Mouse (Mus musculus): ENCODE results near the gene Zfyve19. TPM values are rescaled to one million over a fixed set of nuclear protein-coding genes. Genes with fewer than 3 reads are reported as not detected.
A peak's percentile ranks its signal among the peaks of the same experiment; 100 is the strongest.

Gene Zfyve19
- total RNA-seq, 4 experiments from 2014 or later, result 26.6 to 52.4 (median 38.3) TPM

DNA sequence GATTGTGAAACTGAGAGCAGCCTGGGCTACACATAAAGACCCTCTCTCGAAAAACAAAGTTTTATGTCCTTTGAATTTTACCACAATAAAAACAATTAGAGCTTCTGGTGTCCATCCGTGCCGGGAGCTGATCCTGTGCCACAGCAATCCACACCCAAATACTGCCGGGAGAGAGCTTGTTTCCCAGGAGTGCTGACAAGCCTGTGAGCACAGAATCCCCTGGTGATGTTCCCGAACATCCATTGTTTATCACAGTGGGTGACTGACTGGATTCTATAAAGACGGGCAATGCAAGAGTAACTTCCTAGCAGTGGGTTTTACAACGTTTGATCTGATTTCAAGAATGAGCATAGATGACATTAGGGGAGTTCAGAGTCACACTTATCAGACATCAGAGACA lies 46.6 kb downstream of the Zfyve19 start:
- no peak for DNase-seq

DNA sequence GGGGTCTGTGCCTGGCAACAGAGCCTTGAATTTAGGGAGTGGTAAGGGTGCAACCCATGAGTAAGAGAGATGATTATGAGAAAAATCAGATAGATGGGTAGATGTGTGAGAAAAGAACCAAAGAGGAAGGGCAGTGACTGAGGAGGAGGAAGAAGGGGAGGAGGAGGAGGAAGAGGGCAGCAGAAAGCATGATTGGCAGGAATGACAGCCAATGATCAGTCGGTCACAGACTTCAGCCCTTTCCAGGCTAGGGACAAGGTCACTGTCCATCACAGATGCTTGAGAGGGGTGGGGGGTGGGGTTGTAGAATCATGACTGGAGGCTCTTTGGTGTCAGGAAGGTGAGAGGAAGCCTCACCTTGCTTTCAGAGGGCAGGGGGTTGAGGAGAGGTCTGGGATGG lies 52.1 kb downstream of the Zfyve19 start:
- DNase-seq, result no peak

DNA sequence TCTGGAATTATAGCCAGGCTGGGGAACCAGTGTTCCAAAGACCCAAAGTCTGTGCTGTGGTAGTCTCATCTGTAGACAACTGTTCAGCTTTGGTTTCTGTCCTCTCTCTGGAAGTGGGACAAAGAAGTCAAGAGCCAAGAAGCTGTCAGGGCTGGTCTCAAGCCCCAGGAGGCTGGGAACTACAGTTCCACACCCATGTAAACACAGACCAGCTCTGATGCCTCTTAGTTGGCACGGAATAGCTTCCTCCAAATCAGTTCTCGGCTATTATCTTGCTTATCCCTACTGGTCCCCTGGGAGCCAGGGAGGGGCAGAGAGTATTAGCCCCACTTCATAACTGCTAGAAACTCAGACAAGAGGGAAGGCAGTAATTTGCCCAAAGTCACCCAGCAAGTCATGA lies 52.9 kb downstream of the Zfyve19 start:
- DNase-seq, result no peak

DNA sequence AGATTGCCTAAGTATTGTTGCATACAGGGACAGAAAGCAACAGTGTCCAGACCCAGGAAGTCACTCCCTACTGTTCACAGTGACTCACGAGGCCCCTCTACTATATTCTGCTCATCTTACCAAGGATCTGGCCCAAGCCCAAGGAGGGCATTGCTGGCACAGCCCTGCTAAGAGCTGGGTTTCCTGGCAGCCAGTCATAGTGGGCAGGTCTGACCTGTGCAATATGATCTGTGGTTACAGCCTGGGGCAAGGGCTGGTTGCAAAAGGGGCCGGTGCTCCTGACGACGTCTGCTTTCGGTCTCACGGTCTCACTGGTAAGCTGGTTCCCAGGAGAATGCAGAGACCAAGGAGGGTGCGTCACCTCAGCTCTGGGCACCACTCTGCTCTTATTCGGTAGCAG lies 54.6 kb downstream of the Zfyve19 start:
- peak; percentile 92 for DNase-seq

DNA sequence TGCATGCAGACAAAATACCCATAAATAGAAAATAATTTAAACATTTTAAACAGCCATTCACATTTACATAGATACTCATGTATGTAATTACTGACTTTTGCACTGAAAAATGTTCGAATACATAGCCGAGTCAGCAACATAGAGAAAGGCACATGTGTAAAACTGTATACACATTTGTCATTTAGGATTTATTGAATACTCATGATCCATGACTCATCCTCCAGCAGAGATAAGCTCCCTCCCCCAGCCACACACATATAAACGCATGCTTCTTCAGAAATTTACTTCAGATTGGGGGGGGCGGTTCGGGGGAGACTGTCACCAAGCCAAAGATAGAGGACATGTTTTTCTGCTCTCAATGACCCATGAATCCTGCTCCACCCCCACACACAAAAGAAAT lies 55.4 kb downstream of the Zfyve19 start:
- no peak for DNase-seq

Other genes starting within 250 kb of the Zfyve19 start
- gene Ccdc32, start 179.2 kb upstream of the Zfyve19 start, total RNA-seq (2022), result 10 to 100 TPM; 22.5 to 26.5 (median 23.2) TPM
- gene Rpusd2, start 173.8 kb upstream of the Zfyve19 start, total RNA-seq (2022), result 1 to 10 TPM; 5.1 to 8.2 (median 7.2) TPM
- 1 to 10 TPM in 2 of 4 experiments, under 1 TPM in 2; 0.46 to 1.0 (median 0.96) TPM for gene Knl1, start 161.5 kb upstream of the Zfyve19 start, total RNA-seq (2022)
- gene Rad51, start 95.8 kb upstream of the Zfyve19 start, total RNA-seq (2022), result 1 to 10 TPM; 1.1 to 2.2 (median 1.7) TPM
- gene Rmdn3, start 51.6 kb upstream of the Zfyve19 start, total RNA-seq (2022), result 10 to 100 TPM; 47.8 to 60.9 (median 54.4) TPM
- gene Gchfr, start 40.8 kb upstream of the Zfyve19 start, total RNA-seq (2022), result 10 to 100 TPM in 2 of 4 experiments, 1 to 10 TPM in 2; 9.3 to 13.7 (median 10.9) TPM
- under 1 TPM; 0.09 to 0.28 (median 0.24) TPM for gene Gm14137, start 34.1 kb upstream of the Zfyve19 start, total RNA-seq (2022)
- gene Dnajc17, start 178 bp downstream of the Zfyve19 start, total RNA-seq (2022), result 10 to 100 TPM; 16.5 to 24.6 (median 20.8) TPM
- not detected for gene Ppp1r14d, start 21.3 kb downstream of the Zfyve19 start, total RNA-seq (2022)
- gene Spint1, start 28.7 kb downstream of the Zfyve19 start, total RNA-seq (2022), result 1 to 10 TPM; 1.8 to 3.9 (median 2.6) TPM
- gene Rhov, start 62.7 kb downstream of the Zfyve19 start, total RNA-seq (2022), result 1 to 10 TPM in 3 of 4 experiments, under 1 TPM in 1; 0.61 to 2.9 (median 2.1) TPM
- 10 to 100 TPM; 27.2 to 29.5 (median 27.7) TPM for gene Vps18, start 80.1 kb downstream of the Zfyve19 start, total RNA-seq (2022)
- 10 to 100 TPM; 11.5 to 18.6 (median 16.2) TPM for gene Dll4, start 117.2 kb downstream of the Zfyve19 start, total RNA-seq (2022)
- 1 to 10 TPM; 3.9 to 7.2 (median 4.9) TPM for gene Chac1, start 142.6 kb downstream of the Zfyve19 start, total RNA-seq (2022)

Data from adrenal gland, adult 8-10 months (tissue).